ENCODE assay signal across 20 mouse cellular contexts in the genomic region with DNA sequence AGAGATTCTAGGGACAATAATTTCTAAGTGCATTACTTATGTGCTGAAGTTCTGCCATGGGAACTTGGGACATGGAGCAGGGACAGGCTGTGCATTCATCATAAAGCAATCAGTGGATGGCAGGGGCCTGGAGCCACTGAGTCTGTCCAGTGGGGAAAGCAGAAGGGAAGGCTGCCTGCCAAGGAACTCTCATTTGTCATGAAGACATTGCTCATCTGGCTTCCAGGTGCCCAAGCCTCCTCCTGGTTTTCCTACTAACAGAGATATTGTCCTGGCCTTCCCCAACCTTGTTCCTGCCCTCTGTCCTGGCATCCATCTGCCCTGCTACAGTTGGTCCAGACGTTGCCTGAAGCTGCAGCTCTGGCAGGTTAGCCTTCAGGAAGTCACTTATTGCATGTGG. TPM values are rescaled to one million over a fixed set of nuclear protein-coding genes. Genes with fewer than 3 reads are reported as not detected.
A peak's percentile ranks its signal among the peaks of the same experiment; 100 is the strongest.
DNase-seq lines count a peak whose midpoint lies in the region; ATAC-seq and TF ChIP-seq lines count a peak whose summit lies in the region.
"Had no signal": no experiment of that assay in that cellular context is flagged by ENCODE, and none has a peak within 500 bp of the region (broad histone marks: within the 10 kb centered on the region; RNA-seq: fewer than 3 reads in every experiment).

No protein-coding gene starts in this region.

- peaks cover 8% of the 10 kb centered on the region; the same call in 1 of the 2 replicates for H3K36me3 ChIP-seq in embryonic facial prominence, embryonic 15.5 days
- peaks cover 37% of the 10 kb centered on the region for H3K36me3 ChIP-seq in embryonic facial prominence, embryonic 10.5 days (replicated peaks)
- no peaks in the 10 kb centered on the region for H3K36me3 ChIP-seq in stomach, embryonic 16.5 days (ENCODE audit: control insufficient read depth, insufficient read depth, low read length)
- peaks cover 3% of the 10 kb centered on the region; the same call in 1 of the 2 replicates for H3K36me3 ChIP-seq in stomach, postnatal 0 days (ENCODE audit: control insufficient read depth, insufficient read depth, low read length)
- H3K36me3 ChIP-seq: intestine, embryonic 15.5 days had no signal

- H3K27me3 ChIP-seq in embryonic facial prominence, embryonic 15.5 days = no peaks in the 10 kb centered on the region
- no peaks in the 10 kb centered on the region for H3K27me3 ChIP-seq in embryonic facial prominence, embryonic 10.5 days (replicated peaks; ENCODE audit: low read depth, poor library complexity, severe bottlenecking)
- H3K27me3 ChIP-seq in stomach, embryonic 16.5 days (ENCODE audit: control insufficient read depth, insufficient read depth, low read length) = no peaks in the 10 kb centered on the region
- H3K27me3 ChIP-seq in stomach, postnatal 0 days (ENCODE audit: control insufficient read depth, insufficient read depth, low read length) = no peaks in the 10 kb centered on the region
- H3K27me3 ChIP-seq: embryonic facial prominence, embryonic 12.5 days; forebrain, embryonic 13.5 days; heart, embryonic 12.5 days; intestine, embryonic 15.5 days had no signal

- no peaks in the 10 kb centered on the region for H3K4me1 ChIP-seq in embryonic facial prominence, embryonic 15.5 days
- H3K4me1 ChIP-seq in embryonic facial prominence, embryonic 10.5 days = no peaks in the 10 kb centered on the region
- H3K4me1 ChIP-seq in stomach, embryonic 16.5 days (ENCODE audit: control insufficient read depth, insufficient read depth, low read length) = no peaks in the 10 kb centered on the region
- no peaks in the 10 kb centered on the region for H3K4me1 ChIP-seq in stomach, postnatal 0 days (replicated peaks; ENCODE audit: control insufficient read depth, insufficient read depth)
- H3K4me1 ChIP-seq: forebrain, embryonic 13.5 days; heart, embryonic 12.5 days; hindbrain, embryonic 10.5 days; intestine, embryonic 15.5 days had no signal

- no peaks in the 10 kb centered on the region for H3K9me3 ChIP-seq in embryonic facial prominence, embryonic 15.5 days (replicated peaks)
- H3K9me3 ChIP-seq in embryonic facial prominence, embryonic 10.5 days = no peaks in the 10 kb centered on the region
- no peaks in the 10 kb centered on the region for H3K9me3 ChIP-seq in stomach, embryonic 16.5 days (replicated peaks; ENCODE audit: control insufficient read depth, low read length)
- H3K9me3 ChIP-seq in stomach, postnatal 0 days (ENCODE audit: control insufficient read depth, low read length) = no peaks in the 10 kb centered on the region
- H3K9me3 ChIP-seq: embryonic facial prominence, embryonic 12.5 days; forebrain, embryonic 13.5 days; heart, embryonic 12.5 days; hindbrain, embryonic 10.5 days; intestine, embryonic 15.5 days had no signal

- no peak for ATAC-seq in embryonic facial prominence, embryonic 15.5 days (ENCODE audit: insufficient number of reproducible peaks, low FRiP score, low TSS enrichment, low read depth)
- ATAC-seq in stomach, embryonic 16.5 days (ENCODE audit: insufficient read depth, low FRiP score) = peak; percentile 61; the same call in 1 of the 2 replicates
- ATAC-seq in stomach, postnatal 0 days (ENCODE audit: low FRiP score, low TSS enrichment) = no peak
- ATAC-seq in monocyte, adult 5-6 weeks (replicated peaks; ENCODE audit: insufficient number of reproducible peaks, low FRiP score, low TSS enrichment, poor library complexity, severe bottlenecking) = no peak
- ATAC-seq: forebrain, embryonic 13.5 days; forebrain, postnatal 0 days; intestine, embryonic 15.5 days had no signal

- no peak overlapping the region for H3K4me3 ChIP-seq in embryonic facial prominence, embryonic 15.5 days (replicated peaks)
- H3K4me3 ChIP-seq in embryonic facial prominence, embryonic 10.5 days = no peak overlapping the region
- no peak overlapping the region for H3K4me3 ChIP-seq in stomach, embryonic 16.5 days (replicated peaks; ENCODE audit: low read length)
- H3K4me3 ChIP-seq in stomach, postnatal 0 days (ENCODE audit: low read depth, low read length) = no peak overlapping the region
- H3K4me3 ChIP-seq: embryonic facial prominence, embryonic 12.5 days; forebrain, embryonic 13.5 days; heart, embryonic 12.5 days; hindbrain, embryonic 10.5 days; intestine, embryonic 15.5 days had no signal

- TF ChIP-seq EP300 in stomach, postnatal 0 days (optimal IDR thresholded peaks at IDR 0.05) = no peak

- WGBS in embryonic facial prominence, embryonic 15.5 days = 64% methylated on average over 1 of the region's 1 CpGs
- 86% methylated on average over 1 of the region's 1 CpGs for WGBS in embryonic facial prominence, embryonic 10.5 days
- 41% methylated on average over 1 of the region's 1 CpGs for WGBS in stomach, embryonic 16.5 days
- WGBS in stomach, postnatal 0 days = 68% methylated on average over 1 of the region's 1 CpGs

- H3K27ac ChIP-seq in embryonic facial prominence, embryonic 15.5 days (replicated peaks) = 0 out of 2 replicates have a peak overlapping the region, but pooled peaks have one; percentile 24
- H3K27ac ChIP-seq in embryonic facial prominence, embryonic 10.5 days (replicated peaks) = no peak overlapping the region
- H3K27ac ChIP-seq in stomach, embryonic 16.5 days (ENCODE audit: low read length) = no peak overlapping the region
- no peak overlapping the region for H3K27ac ChIP-seq in stomach, postnatal 0 days (replicated peaks)
- H3K27ac ChIP-seq: embryonic facial prominence, embryonic 12.5 days; forebrain, embryonic 13.5 days; hindbrain, embryonic 10.5 days; intestine, embryonic 15.5 days had no signal

- H3K4me2 ChIP-seq in embryonic facial prominence, embryonic 15.5 days (replicated peaks) = no peak overlapping the region
- no peak overlapping the region for H3K4me2 ChIP-seq in stomach, embryonic 16.5 days (ENCODE audit: low read depth, low read length)
- H3K4me2 ChIP-seq in stomach, postnatal 0 days (replicated peaks; ENCODE audit: low read depth) = no peak overlapping the region
- H3K4me2 ChIP-seq: embryonic facial prominence, embryonic 12.5 days; forebrain, embryonic 13.5 days; heart, embryonic 12.5 days; intestine, embryonic 15.5 days had no signal

- no peak overlapping the region for H3K9ac ChIP-seq in embryonic facial prominence, embryonic 15.5 days
- H3K9ac ChIP-seq in stomach, embryonic 16.5 days (ENCODE audit: low read length) = no peak overlapping the region
- H3K9ac ChIP-seq in stomach, postnatal 0 days (ENCODE audit: low read length) = no peak overlapping the region
- H3K9ac ChIP-seq: embryonic facial prominence, embryonic 12.5 days; forebrain, embryonic 13.5 days; forebrain, postnatal 0 days; heart, embryonic 12.5 days; intestine, embryonic 15.5 days had no signal

- TF ChIP-seq CTCF in stomach, postnatal 0 days (IDR thresholded peaks at IDR 0.05; ENCODE audit: low read depth) = no peak

- DNase-seq in adrenal gland, adult 2 months = peak; percentile 21
- no peak for DNase-seq in adrenal gland, adult 18-20 months (ENCODE audit: low spot score in 2 of 2)
- no peak for DNase-seq in embryonic facial prominence, embryonic 10.5 days (ENCODE audit: low spot score)
- DNase-seq in stomach, postnatal 0 days (ENCODE audit: low spot score) = no peak
- no peak for DNase-seq in Muller cell, postnatal 12 days (ENCODE audit: inconsistent ontology term)
- DNase-seq: cerebellum, adult 11 months; cerebellum, adult 8-10 months; cerebellum, postnatal 14 days; embryo, embryonic 11 days; forebrain, postnatal 0 days; gastrocnemius, postnatal 25 days; kidney, adult 18-20 months had no signal

RNA-seq across cellular contexts. Expression of a gene that starts 53.0 kb away (rescaled TPM):
- total RNA-seq in adrenal gland, adult 2 months (2021) = 10 to 100 TPM; 44.1 to 70.4 TPM
- polyA plus RNA-seq in adrenal gland, adult 2 months (2012; rRNA removed) = 15.0 and 15.3 TPM in 2 replicates
- 10 to 100 TPM; 65.7 to 68.7 TPM for total RNA-seq in adrenal gland, adult 18-20 months (2021)
- polyA plus RNA-seq in embryonic facial prominence, embryonic 15.5 days (2015; fragmentation: Nextera tagmentation; extraction: Ambion mirVana) = 33.5 and 42.3 TPM in 2 replicates
- 37.7 and 41.4 TPM in 2 replicates for polyA plus RNA-seq in embryonic facial prominence, embryonic 10.5 days (2016; fragmentation: Nextera tagmentation; extraction: Ambion mirVana)
- polyA plus RNA-seq in stomach, embryonic 16.5 days (2015; fragmentation: Nextera tagmentation; extraction: Ambion mirVana) = 32.1 and 33.7 TPM in 2 replicates
- 11.1 and 11.3 TPM in 2 replicates for polyA plus RNA-seq in stomach, postnatal 0 days (2015; fragmentation: Nextera tagmentation; extraction: Ambion mirVana)
- total RNA-seq in monocyte, adult 5-6 weeks (2017) = 113 to 271 TPM (median 138 TPM) in 3 replicates
